Mouse (Mus musculus) kidney, adult 8-10 months (tissue): Measurements from ENCODE around the gene Enpp7.

Experiments
- DNase-seq, 2 experiments: peaks; one replicate each; pipeline ENCODE4 v3.0.0; 2022

Enpp7 gene

GRCm38 (mm10) chr11:118998540-118999265, 10.7 kb downstream of the Enpp7 start:
- peak; percentile 40 to 75 for DNase-seq

- no peak for DNase-seq
Measured at GRCm38 (mm10) chr11:118999361-118999804, 11.4 kb downstream of the Enpp7 start.

- DNase-seq: no peak
Measured at GRCm38 (mm10) chr11:119000877-119001276, 12.9 kb downstream of the Enpp7 start.

GRCm38 (mm10) chr11:119001493-119002128, 13.6 kb downstream of the Enpp7 start:
- DNase-seq: no peak

- no peak for DNase-seq
Measured at GRCm38 (mm10) chr11:119005547-119006275, 17.7 kb downstream of the Enpp7 start.

GRCm38 (mm10) chr11:119006462-119006861, 18.5 kb downstream of the Enpp7 start:
- DNase-seq: no peak

GRCm38 (mm10) chr11:119007461-119008456, 19.8 kb downstream of the Enpp7 start:
- peak; percentile 82 to 86 for DNase-seq

- no peak for DNase-seq
Measured at GRCm38 (mm10) chr11:119014455-119014854, 26.5 kb downstream of the Enpp7 start.

- no peak for DNase-seq
Measured at GRCm38 (mm10) chr11:119017506-119017905, 29.5 kb downstream of the Enpp7 start.

- no peak for DNase-seq
Measured at GRCm38 (mm10) chr11:119021180-119021579, 33.2 kb downstream of the Enpp7 start.

- DNase-seq: peak in 1 of 2 experiments; percentile 35
Measured at GRCm38 (mm10) chr11:119022068-119022894, 34.3 kb downstream of the Enpp7 start.

- DNase-seq: peak; percentile 81 to 84
Measured at GRCm38 (mm10) chr11:119022895-119023615, 35.1 kb downstream of the Enpp7 start, which contains the start of gene Cbx2. Gene Cbx2, plus strand, starts transcription at chr11:119022962.

- DNase-seq: no peak
Measured at GRCm38 (mm10) chr11:119023616-119023980, 35.6 kb downstream of the Enpp7 start.

- no peak for DNase-seq
Measured at GRCm38 (mm10) chr11:119024260-119024659, 36.3 kb downstream of the Enpp7 start.

- no peak for DNase-seq
Measured at GRCm38 (mm10) chr11:119026203-119026602, 38.2 kb downstream of the Enpp7 start.

GRCm38 (mm10) chr11:119033874-119034558, 46.0 kb downstream of the Enpp7 start:
- peak; percentile 74 to 85 for DNase-seq

GRCm38 (mm10) chr11:119034635-119035034, 46.6 kb downstream of the Enpp7 start:
- DNase-seq: no peak

GRCm38 (mm10) chr11:119035094-119035685, 47.2 kb downstream of the Enpp7 start:
- no peak for DNase-seq

- DNase-seq: no peak
Measured at GRCm38 (mm10) chr11:119035686-119036165, 47.7 kb downstream of the Enpp7 start.
